Mouse (Mus musculus): ENCODE measurements at regions not wholly inside any gene's neighbourhood (a gene's known extent, or its start where the extent isn't known, plus 50 kb on each side); places are given as distances from the start of the nearest gene placed in this dataset.

DNA sequence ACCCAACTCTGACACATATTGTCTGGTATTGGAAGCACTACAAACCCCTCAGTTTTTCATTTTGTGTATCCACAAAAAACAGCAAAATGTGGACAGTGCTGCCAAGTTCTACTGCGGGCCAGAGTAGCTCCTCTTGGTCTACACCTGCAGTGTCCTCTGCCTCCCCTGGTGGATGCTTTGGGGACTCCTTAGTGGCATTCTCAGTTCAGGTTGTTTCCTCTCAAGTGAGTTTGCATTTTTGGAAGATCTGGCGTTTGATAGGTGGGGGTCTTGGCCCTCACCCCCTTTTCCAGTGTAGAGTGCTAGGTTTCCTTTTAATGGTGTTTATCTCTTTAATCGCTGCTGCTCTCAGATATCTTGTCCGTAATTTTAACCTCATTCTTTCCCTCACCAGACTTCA, 137.1 kb downstream of the 4933412E24Rik start:
- TF ChIP-seq CTCF (IDR thresholded peaks at IDR 0.05; ENCODE audit: borderline replicate concordance, insufficient read depth, low read depth, low read length) (no peak), POLR2A (IDR thresholded peaks at IDR 0.05; ENCODE audit: borderline replicate concordance, insufficient read depth, low read length) (no peak)

All from cerebellum, adult 2 months (tissue).